Mouse (Mus musculus) ES-Bruce4 (cell line): ENCODE data around the gene Pear1.

ENCODE experiments used
- CTCF ChIP-seq: IDR thresholded peaks from one replicate; pipeline ENCODE4 v1.8.1; 2011; ENCODE audit warnings: low read depth, low read length
- POLR2A ChIP-seq: IDR thresholded peaks from one replicate; pipeline ENCODE4 v1.8.1; 2011; ENCODE audit warnings: low read length; ENCODE audit not compliant: insufficient read depth

DNA sequence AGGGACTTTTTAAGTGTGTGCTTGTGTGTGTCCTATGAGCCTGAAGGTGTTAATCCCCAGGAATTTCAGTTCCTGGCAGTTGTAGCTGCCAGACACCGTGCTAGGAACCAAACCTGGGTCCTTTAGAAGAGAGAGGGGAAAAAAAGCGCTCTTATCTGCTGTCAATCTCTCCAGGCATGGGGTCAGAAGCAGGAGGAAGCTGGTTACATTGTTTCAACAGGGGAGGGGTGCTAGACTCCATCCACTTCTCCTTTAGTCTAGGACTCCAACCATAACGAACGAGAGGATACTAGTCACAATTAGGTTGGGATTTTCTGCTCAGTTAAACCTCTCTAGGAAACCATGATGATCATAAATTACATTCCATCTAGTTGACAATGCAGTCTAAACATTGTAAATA lies 4.3 kb upstream of the Pear1 start:
- TF ChIP-seq CTCF (no peak), POLR2A (no peak)
